Comparison of ENCODE assay signal across 20 mouse cellular contexts in genomic region chrX:166358955-166359354, GRCm38 (mm10).
DNase-seq lines count a peak whose midpoint lies in the region; ATAC-seq lines count a peak whose summit lies in the region.
"Had no signal": no experiment of that assay in that cellular context is flagged by ENCODE, and none has a peak within 500 bp of the region (broad histone marks: within the 10 kb centered on the region; RNA-seq: fewer than 3 reads in every experiment).

No protein-coding gene starts in this region.

- H3K36me3 ChIP-seq in midbrain, embryonic 11.5 days (ENCODE audit: control insufficient read depth, insufficient read depth, low read length), result no peaks in the 10 kb centered on the region
- H3K36me3 ChIP-seq in midbrain, embryonic 13.5 days, result peaks cover 9% of the 10 kb centered on the region; the same call in 1 of the 2 replicates
- no peaks in the 10 kb centered on the region for H3K36me3 ChIP-seq in neural tube, embryonic 15.5 days
- H3K36me3 ChIP-seq: embryonic facial prominence, embryonic 13.5 days; embryonic facial prominence, embryonic 15.5 days; forebrain, embryonic 10.5 days had no signal

- WGBS in midbrain, embryonic 11.5 days, result 83% methylated on average over 2 of the region's 2 CpGs
- 82% methylated on average over 2 of the region's 2 CpGs for WGBS in midbrain, embryonic 13.5 days
- 70% methylated on average over 2 of the region's 2 CpGs for WGBS in neural tube, embryonic 15.5 days

- ATAC-seq in midbrain, embryonic 11.5 days (ENCODE audit: low FRiP score), result no peak
- ATAC-seq in midbrain, embryonic 13.5 days, result no peak
- no peak for ATAC-seq in neural tube, embryonic 15.5 days (ENCODE audit: low FRiP score)
- ATAC-seq: activated CD4-positive, CD25-positive, alpha-beta regulatory T cell, adult 4 months; forebrain, embryonic 14.5 days; forebrain, embryonic 16.5 days; Patski had no signal

- no peak overlapping the region for H3K9ac ChIP-seq in midbrain, embryonic 11.5 days (ENCODE audit: low read length)
- no peak overlapping the region for H3K9ac ChIP-seq in midbrain, embryonic 13.5 days (replicated peaks)
- H3K9ac ChIP-seq in neural tube, embryonic 15.5 days (replicated peaks), result no peak overlapping the region
- H3K9ac ChIP-seq: embryonic facial prominence, embryonic 13.5 days; embryonic facial prominence, embryonic 15.5 days; forebrain, embryonic 12.5 days had no signal

- H3K9me3 ChIP-seq in midbrain, embryonic 11.5 days (ENCODE audit: control insufficient read depth, low read length), result no peaks in the 10 kb centered on the region
- no peaks in the 10 kb centered on the region for H3K9me3 ChIP-seq in midbrain, embryonic 13.5 days
- no peaks in the 10 kb centered on the region for H3K9me3 ChIP-seq in neural tube, embryonic 15.5 days (replicated peaks)
- H3K9me3 ChIP-seq: embryonic facial prominence, embryonic 13.5 days; embryonic facial prominence, embryonic 15.5 days; forebrain, embryonic 10.5 days; forebrain, embryonic 12.5 days had no signal

- no peak overlapping the region for H3K4me2 ChIP-seq in midbrain, embryonic 11.5 days
- H3K4me2 ChIP-seq in midbrain, embryonic 13.5 days (replicated peaks), result no peak overlapping the region
- H3K4me2 ChIP-seq in neural tube, embryonic 15.5 days, result no peak overlapping the region
- H3K4me2 ChIP-seq: embryonic facial prominence, embryonic 13.5 days; embryonic facial prominence, embryonic 15.5 days; forebrain, embryonic 12.5 days had no signal

- H3K27ac ChIP-seq in midbrain, embryonic 11.5 days (ENCODE audit: low read depth, low read length), result no peak overlapping the region
- no peak overlapping the region for H3K27ac ChIP-seq in midbrain, embryonic 13.5 days
- H3K27ac ChIP-seq in neural tube, embryonic 15.5 days (replicated peaks), result no peak overlapping the region
- H3K27ac ChIP-seq: embryonic facial prominence, embryonic 13.5 days; embryonic facial prominence, embryonic 15.5 days; forebrain, embryonic 10.5 days; forebrain, embryonic 12.5 days had no signal

- peaks cover 2% of the 10 kb centered on the region; the same call in 1 of the 2 replicates for H3K27me3 ChIP-seq in midbrain, embryonic 11.5 days (ENCODE audit: control insufficient read depth, insufficient read depth, low read length)
- H3K27me3 ChIP-seq in midbrain, embryonic 13.5 days, result peaks cover 6% of the 10 kb centered on the region; the same call in 1 of the 2 replicates
- H3K27me3 ChIP-seq in neural tube, embryonic 15.5 days (replicated peaks), result peaks cover 2% of the 10 kb centered on the region; the same call in 1 of the 2 replicates

- no peaks in the 10 kb centered on the region for H3K4me1 ChIP-seq in midbrain, embryonic 11.5 days (ENCODE audit: control insufficient read depth, insufficient read depth, low read length)
- no peaks in the 10 kb centered on the region for H3K4me1 ChIP-seq in midbrain, embryonic 13.5 days (replicated peaks)
- no peaks in the 10 kb centered on the region for H3K4me1 ChIP-seq in neural tube, embryonic 15.5 days
- H3K4me1 ChIP-seq: embryonic facial prominence, embryonic 13.5 days; embryonic facial prominence, embryonic 15.5 days; forebrain, embryonic 10.5 days; forebrain, embryonic 12.5 days had no signal

- H3K4me3 ChIP-seq in midbrain, embryonic 11.5 days (ENCODE audit: low read depth, low read length), result no peak overlapping the region
- no peak overlapping the region for H3K4me3 ChIP-seq in midbrain, embryonic 13.5 days (replicated peaks)
- no peak overlapping the region for H3K4me3 ChIP-seq in neural tube, embryonic 15.5 days (replicated peaks)
- H3K4me3 ChIP-seq: embryonic facial prominence, embryonic 13.5 days; embryonic facial prominence, embryonic 15.5 days; erythroblast, embryonic 14.5 days; forebrain, embryonic 10.5 days; forebrain, embryonic 12.5 days had no signal

- DNase-seq in cerebellum, adult 9-11 months, result peak; percentile 53
- DNase-seq in cerebellum, adult 11 months, result no peak
- DNase-seq in midbrain, embryonic 11.5 days (ENCODE audit: low spot score, missing footprints), result peak; percentile 8
- DNase-seq in brain, adult 2 months (ENCODE audit: low read depth, low spot score), result peak; percentile 58
- DNase-seq: adrenal gland, adult 8-10 months; adrenal gland, postnatal 14 days; adrenal gland, postnatal 36 days; cerebellum, postnatal 36 days; embryo, embryonic 11 days had no signal
